ENCODE assay signal across 8 mouse cellular contexts in the genomic region with DNA sequence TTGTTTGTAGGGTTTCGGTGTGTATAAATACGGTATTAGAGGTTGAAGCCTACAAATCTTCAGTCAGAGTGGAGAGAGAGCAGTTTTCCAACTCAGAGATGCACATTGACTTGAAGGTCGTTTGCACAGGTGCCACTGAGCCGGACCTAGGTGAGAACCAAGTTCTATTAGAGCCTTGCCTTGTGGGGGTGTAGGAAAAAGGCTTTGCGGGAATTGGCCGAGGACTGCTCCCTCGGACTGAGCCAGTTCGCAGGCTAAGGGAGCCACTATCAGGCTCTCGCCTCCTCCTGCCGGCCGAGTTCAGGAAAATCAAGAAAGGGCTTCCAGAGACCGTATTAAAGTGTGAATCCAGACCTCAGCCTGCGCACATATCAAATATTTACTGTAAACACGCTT. TPM values are rescaled to one million over a fixed set of nuclear protein-coding genes. Genes with fewer than 3 reads are reported as not detected.
DNase-seq lines count a peak whose midpoint lies in the region; ATAC-seq lines count a peak whose summit lies in the region.

No protein-coding gene starts in this region.

- H3K4me1 ChIP-seq in embryonic facial prominence, embryonic 15.5 days = peaks cover 22% of the 10 kb centered on the region
- peaks cover 26% of the 10 kb centered on the region for H3K4me1 ChIP-seq in limb, embryonic 12.5 days (replicated peaks)

- intact Hi-C loops in left cerebral cortex, postnatal 4 days (cut with DNase I) = loop anchor here (10.0 kb wide), 1 partner anchor 1024 kb away; no protein-coding TSS in a partner anchor
- intact Hi-C loops in left cerebral cortex, postnatal 14 days (cut with DNase I) = no loop called here

- 0% methylated on average over 14 of the region's 14 CpGs for WGBS in embryonic facial prominence, embryonic 15.5 days
- WGBS in limb, embryonic 12.5 days = under 1% methylated on average over 14 of the region's 14 CpGs

- peak overlapping the region; percentile 39; the same call in 1 of the 2 replicates for H3K4me3 ChIP-seq in embryonic facial prominence, embryonic 15.5 days (replicated peaks)
- no peak overlapping the region for H3K4me3 ChIP-seq in limb, embryonic 12.5 days (replicated peaks)

- no peak overlapping the region for H3K9ac ChIP-seq in embryonic facial prominence, embryonic 15.5 days
- no peak overlapping the region for H3K9ac ChIP-seq in limb, embryonic 12.5 days (replicated peaks)

- H3K9me3 ChIP-seq in embryonic facial prominence, embryonic 15.5 days (replicated peaks) = no peaks in the 10 kb centered on the region
- peaks cover 4% of the 10 kb centered on the region; the same call in 1 of the 2 replicates for H3K9me3 ChIP-seq in limb, embryonic 12.5 days

- peaks cover 99% of the 10 kb centered on the region for H3K27me3 ChIP-seq in embryonic facial prominence, embryonic 15.5 days
- H3K27me3 ChIP-seq in limb, embryonic 12.5 days = peaks cover 99% of the 10 kb centered on the region

- no peaks in the 10 kb centered on the region for H3K36me3 ChIP-seq in embryonic facial prominence, embryonic 15.5 days
- no peaks in the 10 kb centered on the region for H3K36me3 ChIP-seq in limb, embryonic 12.5 days

- peak overlapping the region; percentile 69; the same call in 1 of the 2 replicates for H3K4me2 ChIP-seq in embryonic facial prominence, embryonic 15.5 days (replicated peaks)
- peak overlapping the region; percentile 77 for H3K4me2 ChIP-seq in limb, embryonic 12.5 days

- peak; percentile 41 for DNase-seq in left cerebral cortex, postnatal 4 days
- DNase-seq in left cerebral cortex, postnatal 14 days (ENCODE audit: low spot score in 2 of 2) = no peak
- peak; percentile 64 for DNase-seq in neural tube, embryonic 10.5 days (ENCODE audit: extremely low spot score, low spot score)
- no peak for DNase-seq in left cerebral cortex, adult 9 months (ENCODE audit: low spot score in 2 of 2)
- no peak for DNase-seq in cerebellum, postnatal 4 days (ENCODE audit: low spot score in 2 of 2)
- DNase-seq in spleen, postnatal 14 days (ENCODE audit: low spot score in 2 of 2) = no peak

- ATAC-seq in embryonic facial prominence, embryonic 15.5 days (ENCODE audit: insufficient number of reproducible peaks, low FRiP score, low TSS enrichment, low read depth) = no peak
- ATAC-seq in limb, embryonic 12.5 days (ENCODE audit: insufficient number of reproducible peaks, insufficient read depth, low FRiP score, low TSS enrichment, low read depth) = 0 out of 2 replicates have a peak, but pooled peaks have one; percentile 35

- H3K27ac ChIP-seq in embryonic facial prominence, embryonic 15.5 days (replicated peaks) = no peak overlapping the region
- H3K27ac ChIP-seq in limb, embryonic 12.5 days = no peak overlapping the region

RNA-seq across cellular contexts. Expression of a gene that starts 0.9 kb away (rescaled TPM):
- total RNA-seq in left cerebral cortex, postnatal 4 days (2021) = not detected
- total RNA-seq in left cerebral cortex, postnatal 14 days (2021) = not detected
- polyA plus RNA-seq in embryonic facial prominence, embryonic 15.5 days (2015; fragmentation: Nextera tagmentation; extraction: Ambion mirVana) = 0.11 and 0.13 TPM in 2 replicates
- polyA plus RNA-seq in limb, embryonic 12.5 days (2016; fragmentation: Nextera tagmentation; extraction: Ambion mirVana) = 0.20 and 0.33 TPM in 2 replicates

RNA-seq across cellular contexts. Expression of a gene that starts 44.7 kb away (rescaled TPM):
- 10 to 100 TPM; 21.9 to 22.4 TPM for total RNA-seq in left cerebral cortex, postnatal 4 days (2021)
- 10 to 100 TPM; 20.3 to 20.9 TPM for total RNA-seq in left cerebral cortex, postnatal 14 days (2021)
- polyA plus RNA-seq in embryonic facial prominence, embryonic 15.5 days (2015; fragmentation: Nextera tagmentation; extraction: Ambion mirVana) = 24.6 and 25.5 TPM in 2 replicates
- polyA plus RNA-seq in limb, embryonic 12.5 days (2016; fragmentation: Nextera tagmentation; extraction: Ambion mirVana) = 31.7 and 32.5 TPM in 2 replicates

Comparison
In these comparisons a context has a peak if more than half of its experiments do, and no peak if none do; other contexts are left out.
1. DNase-seq: peak in left cerebral cortex, postnatal 4 days (single experiment) and neural tube, embryonic 10.5 days (single experiment); none in left cerebral cortex, postnatal 14 days (0 of 2), left cerebral cortex, adult 9 months (0 of 2), cerebellum, postnatal 4 days (0 of 2) and spleen, postnatal 14 days (0 of 2).